Mouse (Mus musculus) hindbrain, embryonic 15.5 days (tissue): ENCODE data around the gene Phactr2. TPM values are rescaled to one million over a fixed set of nuclear protein-coding genes. Genes with fewer than 3 reads are reported as not detected.

Source experiments
- ATAC-seq: fragments of 200-750 bp; cut with Nextera tagmentation; 2 replicates; pipeline ENCODE4 v1.8.0; 2017; ENCODE audit warnings: low read depth, moderate number of reproducible peaks, moderate TSS enrichment; ENCODE audit not compliant: low FRiP score
- H3K27ac ChIP-seq: fragments of 300-500 bp; sonication (generic); replicated peaks from 2 replicates; pipeline ENCODE4 v1.5.1; 2015; ENCODE audit warnings: mild to moderate bottlenecking, inconsistent platforms
- H3K27me3 ChIP-seq: fragments of 300-500 bp; sonication (generic); 2 replicates; pipeline ENCODE4 v1.6.1; 2015; ENCODE audit warnings: control low read depth, inconsistent platforms
- H3K36me3 ChIP-seq: fragments of 300-500 bp; sonication (generic); 2 replicates; pipeline ENCODE4 v1.6.1; 2015; ENCODE audit warnings: control low read depth, inconsistent platforms
- H3K4me1 ChIP-seq: fragments of 300-500 bp; sonication (generic); replicated peaks from 2 replicates; pipeline ENCODE4 v1.6.1; 2015; ENCODE audit warnings: control low read depth, inconsistent platforms
- H3K4me2 ChIP-seq: fragments of 300-500 bp; sonication (generic); 2 replicates; pipeline ENCODE4 v1.6.1; 2015; ENCODE audit warnings: moderate library complexity, mild to moderate bottlenecking, inconsistent platforms
- H3K4me3 ChIP-seq: fragments of 300-500 bp; sonication (generic); 2 replicates; pipeline ENCODE4 v1.5.1; 2015; ENCODE audit warnings: mild to moderate bottlenecking, inconsistent platforms
- H3K9ac ChIP-seq: fragments of 300-500 bp; sonication (generic); 2 replicates; pipeline ENCODE4 v1.6.1; 2015; ENCODE audit warnings: inconsistent platforms
- H3K9me3 ChIP-seq: fragments of 300-500 bp; sonication (generic); 2 replicates; pipeline ENCODE4 v1.6.1; 2016; ENCODE audit warnings: control low read depth, inconsistent platforms
- WGBS: fragments of 180-500 bp; shearing (Covaris S2); methylation state at CpG from one replicate; pipeline ENCODE4 v1.1.7; 2015; 5-methylcytosine and 5-hydroxymethylcytosine counted together
- polyA plus RNA-seq: library from polyadenylated mRNA; unstranded; fragments of >200 nt; fragmentation: Nextera tagmentation; extraction: Ambion mirVana; gene quantifications from 2 replicates; pipeline ENCODE4 v1.2.1, GENCODE M21; 2015

Gene Phactr2
- polyA plus RNA-seq, 1 experiment from 2014 or later = 7.7 TPM

- H3K4me1 ChIP-seq = no peaks in the 10 kb centered on the region
- 89% methylated on average over 1 of the region's 1 CpGs for WGBS
- no peak overlapping the region for H3K9ac ChIP-seq
- H3K27me3 ChIP-seq = no peaks in the 10 kb centered on the region
- ATAC-seq = no peak
- no peak overlapping the region for H3K4me2 ChIP-seq
- no peaks in the 10 kb centered on the region for H3K36me3 ChIP-seq
- no peak overlapping the region for H3K27ac ChIP-seq
- no peak overlapping the region for H3K4me3 ChIP-seq
- H3K9me3 ChIP-seq = no peaks in the 10 kb centered on the region
These were observed 96.3 kb downstream of the Phactr2 start for GRCm38 (mm10) chr10:13377895-13378294.

- H3K36me3 ChIP-seq = no peaks in the 10 kb centered on the region
- no peaks in the 10 kb centered on the region for H3K27me3 ChIP-seq
- WGBS = 61% methylated on average over 13 of the region's 13 CpGs
- no peaks in the 10 kb centered on the region for H3K4me1 ChIP-seq
- no peak overlapping the region for H3K9ac ChIP-seq
- H3K27ac ChIP-seq = no peak overlapping the region
- no peaks in the 10 kb centered on the region for H3K9me3 ChIP-seq
- no peak for ATAC-seq
- H3K4me2 ChIP-seq = no peak overlapping the region
- H3K4me3 ChIP-seq = no peak overlapping the region
These were observed 97.6 kb downstream of the Phactr2 start for GRCm38 (mm10) chr10:13376428-13377260.

- H3K36me3 ChIP-seq = no peaks in the 10 kb centered on the region
- no peak overlapping the region for H3K4me3 ChIP-seq
- no peak overlapping the region for H3K27ac ChIP-seq
- ATAC-seq = no peak
- no peak overlapping the region for H3K9ac ChIP-seq
- H3K4me2 ChIP-seq = no peak overlapping the region
- H3K4me1 ChIP-seq = no peaks in the 10 kb centered on the region
- WGBS = 30% methylated on average over 3 of the region's 3 CpGs
- H3K27me3 ChIP-seq = no peaks in the 10 kb centered on the region
- no peaks in the 10 kb centered on the region for H3K9me3 ChIP-seq
These were observed 98.4 kb downstream of the Phactr2 start for GRCm38 (mm10) chr10:13375820-13376219.

- WGBS = 86% methylated on average over 13 of the region's 13 CpGs
These were observed 104.4 kb downstream of the Phactr2 start for GRCm38 (mm10) chr10:13369581-13370375.

GRCm38 (mm10) chr10:13364286-13364580 is 110.0 kb downstream of the Phactr2 start:
- no peak overlapping the region for H3K9ac ChIP-seq
- no peak overlapping the region for H3K27ac ChIP-seq
- no peak overlapping the region for H3K4me3 ChIP-seq
- 0 out of 2 replicates have a peak, but pooled peaks cover 4% of the 10 kb centered on the region for H3K4me1 ChIP-seq
- no peaks in the 10 kb centered on the region for H3K27me3 ChIP-seq
- no peaks in the 10 kb centered on the region for H3K9me3 ChIP-seq
- WGBS = 59% methylated on average over 2 of the region's 2 CpGs
- no peaks in the 10 kb centered on the region for H3K36me3 ChIP-seq
- no peak overlapping the region for H3K4me2 ChIP-seq
- ATAC-seq = no peak

More at GRCm38 (mm10) chr10:13369581-13370375, 104.4 kb downstream of the Phactr2 start:
- H3K9me3 ChIP-seq = no peaks in the 10 kb centered on the region
- ATAC-seq = no peak
- H3K4me1 ChIP-seq = no peaks in the 10 kb centered on the region
- no peak overlapping the region for H3K27ac ChIP-seq
- H3K9ac ChIP-seq = no peak overlapping the region
- no peak overlapping the region for H3K4me3 ChIP-seq
- no peaks in the 10 kb centered on the region for H3K27me3 ChIP-seq
- no peak overlapping the region for H3K4me2 ChIP-seq
- no peaks in the 10 kb centered on the region for H3K36me3 ChIP-seq

- H3K9ac ChIP-seq = no peak overlapping the region
- H3K36me3 ChIP-seq = no peaks in the 10 kb centered on the region
- H3K4me3 ChIP-seq = no peak overlapping the region
- H3K9me3 ChIP-seq = no peaks in the 10 kb centered on the region
- H3K4me1 ChIP-seq = 0 out of 2 replicates have a peak, but pooled peaks cover 4% of the 10 kb centered on the region
- H3K4me2 ChIP-seq = no peak overlapping the region
- no peak for ATAC-seq
- no peak overlapping the region for H3K27ac ChIP-seq
- H3K27me3 ChIP-seq = no peaks in the 10 kb centered on the region
- 84% methylated on average over 11 of the region's 11 CpGs for WGBS
These were observed 110.5 kb downstream of the Phactr2 start for GRCm38 (mm10) chr10:13363499-13364285.

- ATAC-seq = no peak
- Histone ChIP-seq H3K9ac (no peak overlapping the region), H3K27me3 (no peaks in the 10 kb centered on the region), H3K4me3 (no peak overlapping the region), H3K36me3 (no peaks in the 10 kb centered on the region), H3K4me1 (0 out of 2 replicates have a peak, but pooled peaks cover 4% of the 10 kb centered on the region), H3K27ac (no peak overlapping the region), H3K4me2 (no peak overlapping the region), H3K9me3 (no peaks in the 10 kb centered on the region)
These were observed 113.3 kb downstream of the Phactr2 start for GRCm38 (mm10) chr10:13360913-13361312.

- no peak overlapping the region for H3K4me3 ChIP-seq
- H3K4me2 ChIP-seq = no peak overlapping the region
- no peak overlapping the region for H3K9ac ChIP-seq
- H3K36me3 ChIP-seq = no peaks in the 10 kb centered on the region
- H3K9me3 ChIP-seq = no peaks in the 10 kb centered on the region
- 96% methylated on average over 5 of the region's 5 CpGs for WGBS
- H3K27me3 ChIP-seq = no peaks in the 10 kb centered on the region
- H3K27ac ChIP-seq = no peak overlapping the region
- no peak for ATAC-seq
- 0 out of 2 replicates have a peak, but pooled peaks cover 4% of the 10 kb centered on the region for H3K4me1 ChIP-seq
These were observed 114.4 kb downstream of the Phactr2 start for GRCm38 (mm10) chr10:13359846-13360245.

- peak; percentile 59; the same call in 1 of the 2 replicates for ATAC-seq
- 29% methylated on average over 3 of the region's 3 CpGs for WGBS
- no peak overlapping the region for H3K27ac ChIP-seq
- H3K36me3 ChIP-seq = no peaks in the 10 kb centered on the region
- no peaks in the 10 kb centered on the region for H3K9me3 ChIP-seq
- no peak overlapping the region for H3K4me2 ChIP-seq
- no peaks in the 10 kb centered on the region for H3K4me1 ChIP-seq
- H3K27me3 ChIP-seq = no peaks in the 10 kb centered on the region
- no peak overlapping the region for H3K9ac ChIP-seq
- no peak overlapping the region for H3K4me3 ChIP-seq
These were observed 115.5 kb downstream of the Phactr2 start for GRCm38 (mm10) chr10:13358679-13359078.

GRCm38 (mm10) chr10:13346609-13347290 is 127.5 kb downstream of the Phactr2 start:
- H3K4me2 ChIP-seq = no peak overlapping the region
- no peaks in the 10 kb centered on the region for H3K27me3 ChIP-seq
- H3K36me3 ChIP-seq = no peaks in the 10 kb centered on the region
- H3K9ac ChIP-seq = no peak overlapping the region
- H3K27ac ChIP-seq = no peak overlapping the region
- H3K9me3 ChIP-seq = no peaks in the 10 kb centered on the region
- 38% methylated on average over 5 of the region's 5 CpGs for WGBS
- no peak overlapping the region for H3K4me3 ChIP-seq
- H3K4me1 ChIP-seq = no peaks in the 10 kb centered on the region
- ATAC-seq = no peak

GRCm38 (mm10) chr10:13340583-13340982 is 133.6 kb downstream of the Phactr2 start:
- Histone ChIP-seq H3K4me1 (peaks cover 12% of the 10 kb centered on the region; the same call in 1 of the 2 replicates), H3K9me3 (no peaks in the 10 kb centered on the region), H3K4me3 (no peak overlapping the region), H3K36me3 (no peaks in the 10 kb centered on the region), H3K27me3 (no peaks in the 10 kb centered on the region), H3K27ac (no peak overlapping the region), H3K4me2 (no peak overlapping the region), H3K9ac (no peak overlapping the region)
- ATAC-seq = no peak
- WGBS = 75% methylated on average over 3 of the region's 3 CpGs
